Mouse (Mus musculus): Measurements from ENCODE around the gene Spo11.

Gene Spo11

DNA sequence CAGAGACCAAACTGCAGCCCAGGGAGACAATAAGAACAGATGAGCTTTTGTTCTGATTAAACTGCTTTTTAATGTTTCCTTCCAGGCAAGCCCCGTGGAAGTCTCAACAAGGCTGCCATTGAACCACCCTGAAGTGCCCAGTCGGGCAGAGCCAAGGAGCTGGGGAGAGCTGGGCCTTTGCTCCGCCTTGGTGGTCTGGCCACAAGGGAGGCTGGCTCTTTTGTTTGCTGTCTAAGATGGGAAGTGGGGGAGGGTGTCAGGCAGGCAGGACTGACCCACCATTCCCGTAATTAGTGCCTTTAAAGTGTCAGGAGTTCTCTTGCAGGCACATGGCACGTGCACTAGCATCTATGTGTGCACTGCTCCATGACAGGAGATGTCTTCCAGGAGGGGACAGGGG lies 18.9 kb upstream of the Spo11 start:
- DNase-seq (ENCODE audit: extremely low read depth, low read depth, low spot score) = no peak

DNA sequence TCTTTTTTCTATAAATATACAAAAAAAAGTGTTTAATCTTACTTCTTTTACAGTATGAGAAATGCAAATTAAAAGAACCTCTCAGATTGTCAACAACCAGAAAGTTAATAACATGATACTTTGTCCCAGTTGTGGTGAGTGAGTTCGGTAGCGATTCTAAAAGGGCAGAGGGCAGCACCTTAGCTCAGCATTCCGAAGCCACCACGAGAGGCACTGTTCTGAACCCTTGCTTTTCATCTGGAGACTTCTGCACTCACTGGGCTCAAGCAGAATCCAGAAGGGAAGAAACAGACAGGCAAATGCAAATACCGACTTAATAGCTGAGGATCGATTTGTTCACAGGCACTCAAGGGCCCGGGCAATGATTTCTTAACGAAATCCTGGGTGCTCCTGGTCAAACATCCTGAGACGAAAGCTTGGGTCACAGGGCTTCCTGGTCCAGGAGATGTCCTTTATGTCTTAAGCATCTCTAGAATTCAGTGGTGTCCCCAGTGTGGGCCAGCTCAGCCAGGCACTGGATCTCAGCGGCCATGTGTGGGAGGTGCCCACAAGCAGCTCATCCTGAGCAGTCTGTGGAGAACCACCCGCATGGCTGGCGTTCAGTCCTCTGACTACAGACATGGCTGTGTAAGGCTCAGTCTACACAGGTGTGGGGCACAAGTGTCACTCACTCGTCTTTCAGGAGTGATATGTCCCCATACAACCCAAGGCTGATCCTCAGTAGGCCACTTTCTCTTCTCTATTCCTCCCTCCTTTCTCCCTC lies 18.3 kb upstream of the Spo11 start:
- DNase-seq (ENCODE audit: extremely low read depth, low read depth, low spot score) = no peak

DNA sequence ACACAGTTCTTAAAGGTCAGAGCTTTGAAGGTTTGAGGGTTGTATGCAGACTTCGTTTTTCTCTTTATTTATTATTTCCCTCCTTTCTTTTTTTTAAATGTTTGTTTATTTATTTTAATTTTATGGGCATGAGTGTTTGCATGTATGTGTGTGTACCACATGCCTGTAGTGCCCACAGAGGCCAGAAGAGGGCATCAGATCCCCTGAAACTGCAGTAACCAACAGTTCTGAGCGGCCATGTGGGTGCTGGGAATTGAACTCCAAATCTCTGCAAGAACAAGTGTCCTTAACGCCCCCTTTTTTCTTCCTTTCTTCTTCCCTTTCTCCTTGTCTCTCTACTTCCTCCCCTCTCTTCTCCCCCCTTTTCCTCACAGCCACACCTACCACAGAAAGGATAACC lies 17.1 kb upstream of the Spo11 start:
- DNase-seq (ENCODE audit: extremely low read depth, low read depth, low spot score) = no peak

DNA sequence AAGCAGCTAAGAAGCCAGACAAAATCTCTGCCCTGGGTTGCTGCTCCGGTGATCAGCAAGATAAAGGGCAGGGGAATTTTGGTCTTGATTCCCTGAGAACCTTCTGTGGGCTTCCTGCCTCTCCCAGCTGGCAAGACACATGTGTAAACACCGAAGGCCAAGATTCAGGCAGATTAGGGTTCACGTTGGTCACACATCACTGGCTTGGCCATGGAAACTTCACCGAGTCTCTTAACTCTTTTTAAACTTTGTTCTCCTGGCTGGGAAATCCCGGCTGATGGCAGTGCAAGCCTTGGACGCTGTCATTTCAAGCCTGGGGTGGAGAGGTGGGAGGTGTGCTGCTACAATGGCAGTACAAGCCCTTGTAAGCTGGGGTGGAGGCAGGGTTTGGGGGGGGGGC lies 16.3 kb upstream of the Spo11 start:
- DNase-seq (ENCODE audit: extremely low read depth, low read depth, low spot score) = no peak

DNA sequence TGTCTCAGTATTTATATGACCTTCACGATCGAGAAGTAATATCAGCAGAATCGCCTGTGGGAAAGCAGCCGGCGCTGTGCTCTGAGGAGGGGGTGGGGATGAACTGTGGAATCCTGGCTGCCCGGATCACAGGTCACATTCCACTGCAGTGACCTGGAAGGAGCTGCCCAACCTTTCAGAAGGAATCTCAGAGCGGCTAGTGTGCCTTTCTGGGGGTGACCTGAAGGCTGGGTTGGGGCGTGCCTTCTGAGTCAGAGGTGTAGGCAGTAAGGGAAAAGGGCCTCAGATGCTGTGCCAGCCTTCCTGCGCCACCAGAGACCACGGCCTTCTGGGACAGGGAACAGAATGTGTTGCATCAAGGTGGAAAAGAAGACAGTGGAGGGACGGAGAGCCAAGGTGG lies 12.3 kb upstream of the Spo11 start:
- no peak for DNase-seq (ENCODE audit: extremely low read depth, low read depth, low spot score)

DNA sequence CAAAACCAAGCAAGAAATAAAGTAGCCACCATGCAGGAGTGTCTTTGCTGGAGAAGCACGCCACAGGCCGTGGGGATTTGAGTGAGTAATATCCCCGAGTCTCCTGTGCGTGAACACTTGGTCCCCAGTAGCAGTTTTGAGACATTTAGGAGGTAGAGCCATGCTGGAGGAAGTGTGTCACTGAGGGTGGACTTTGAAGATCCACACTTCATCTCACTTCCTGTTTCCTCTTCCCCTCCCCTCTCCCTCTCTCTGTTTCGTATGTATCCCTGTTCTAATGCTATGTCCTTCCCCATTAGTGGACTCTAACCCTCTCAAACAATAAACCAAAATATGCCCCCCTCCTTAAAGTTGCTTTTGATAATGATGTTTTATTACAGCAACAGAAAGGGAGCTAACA lies 11.0 kb upstream of the Spo11 start:
- no peak for DNase-seq (ENCODE audit: extremely low read depth, low read depth, low spot score)

DNA sequence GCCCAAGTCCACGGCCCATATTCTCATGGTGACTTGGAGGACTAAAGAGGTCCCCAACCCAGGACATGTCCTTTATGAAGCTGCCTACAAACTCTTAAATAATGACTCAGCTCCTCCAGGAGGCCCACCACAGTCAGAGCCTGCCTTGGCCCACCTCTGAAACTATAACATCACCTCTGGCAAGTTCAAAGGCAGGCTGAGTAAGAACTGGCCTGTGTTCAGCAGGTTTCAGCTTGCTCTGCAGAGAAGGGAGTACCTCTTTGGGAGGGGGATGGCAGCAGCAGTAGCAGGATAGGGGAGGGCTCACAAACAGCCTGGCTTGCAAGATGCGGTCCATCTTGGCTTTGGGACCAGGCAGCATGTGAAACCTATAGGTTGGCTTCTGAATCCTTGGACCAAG lies 5.6 kb upstream of the Spo11 start:
- DNase-seq (ENCODE audit: extremely low read depth, low read depth, low spot score) = no peak

DNA sequence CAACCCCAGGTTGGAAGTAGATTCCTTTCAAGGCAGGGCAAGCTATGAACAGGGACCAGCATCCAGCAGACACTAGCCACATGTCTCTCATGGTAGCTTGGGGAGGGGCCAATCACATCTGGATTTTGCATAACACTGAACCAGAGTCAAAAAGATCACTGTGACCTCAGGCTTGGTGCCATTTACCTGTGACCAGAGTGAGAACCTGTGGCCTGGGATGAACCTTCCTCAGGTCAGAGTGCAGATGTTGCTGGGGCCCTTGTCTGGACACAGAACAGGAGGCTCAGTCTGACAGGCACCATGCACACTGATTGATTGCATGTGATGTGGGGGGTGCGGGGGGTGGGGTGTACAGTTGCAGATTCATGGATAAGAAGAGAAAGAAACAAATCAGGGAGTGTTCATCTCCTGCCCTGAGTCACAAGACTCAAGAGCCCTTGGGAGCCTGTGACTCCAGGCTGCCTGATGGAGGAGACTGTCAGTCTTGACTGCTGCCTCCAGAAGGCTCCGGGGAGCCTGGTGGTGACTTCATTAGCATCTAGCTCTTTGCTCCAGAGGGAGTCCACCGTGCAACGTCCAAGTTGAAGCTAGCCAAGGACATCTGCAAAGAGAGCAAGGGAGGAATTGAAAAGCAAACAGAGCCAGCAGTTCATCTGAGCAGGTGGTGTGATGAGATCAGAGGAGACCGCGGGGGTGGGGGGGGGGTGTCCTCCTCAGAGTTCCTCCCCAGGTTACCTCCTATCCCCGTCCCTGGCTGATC lies 3.5 kb upstream of the Spo11 start:
- no peak for DNase-seq (ENCODE audit: extremely low read depth, low read depth, low spot score)

DNA sequence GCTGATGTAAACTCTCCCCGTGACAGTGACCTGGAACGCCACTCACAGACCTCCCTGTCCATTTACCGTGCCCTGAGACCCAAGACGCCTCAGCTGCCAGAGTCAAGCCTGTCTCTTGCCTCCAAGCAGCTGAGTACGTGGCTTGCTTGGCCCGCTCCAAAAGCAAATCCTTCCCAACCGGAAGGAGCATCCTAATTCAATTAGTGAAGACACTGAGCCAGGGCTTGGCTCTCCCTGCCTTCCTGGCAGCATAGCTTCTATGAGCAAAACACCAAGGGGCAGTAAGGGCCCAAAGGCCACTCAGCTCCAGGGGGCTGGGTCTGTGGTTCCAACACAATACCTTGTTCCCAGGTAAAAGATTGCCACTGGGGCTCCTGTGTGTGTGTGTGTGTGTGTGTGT lies 2.8 kb upstream of the Spo11 start:
- DNase-seq (ENCODE audit: extremely low read depth, low read depth, low spot score) = no peak

DNA sequence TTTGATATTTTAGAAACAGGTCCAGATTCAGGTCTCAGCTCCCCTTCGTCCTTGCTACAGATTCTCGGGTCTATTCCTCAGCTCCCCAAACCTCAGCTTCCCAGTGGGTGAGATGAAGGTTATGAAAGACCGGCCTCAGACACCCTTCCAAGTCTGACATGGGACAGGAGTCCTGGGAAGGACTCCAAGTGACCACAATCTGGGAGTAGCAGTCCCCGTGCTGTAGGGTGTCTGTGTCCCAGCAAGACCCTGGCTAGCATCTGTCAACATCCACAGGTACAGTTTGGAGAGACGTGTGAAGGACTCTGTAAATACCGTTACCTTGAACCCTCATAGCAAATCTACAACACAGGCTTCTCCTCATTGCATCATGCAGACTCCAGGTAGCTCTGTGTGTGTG lies 2.3 kb upstream of the Spo11 start:
- no peak for DNase-seq (ENCODE audit: extremely low read depth, low read depth, low spot score)

DNA sequence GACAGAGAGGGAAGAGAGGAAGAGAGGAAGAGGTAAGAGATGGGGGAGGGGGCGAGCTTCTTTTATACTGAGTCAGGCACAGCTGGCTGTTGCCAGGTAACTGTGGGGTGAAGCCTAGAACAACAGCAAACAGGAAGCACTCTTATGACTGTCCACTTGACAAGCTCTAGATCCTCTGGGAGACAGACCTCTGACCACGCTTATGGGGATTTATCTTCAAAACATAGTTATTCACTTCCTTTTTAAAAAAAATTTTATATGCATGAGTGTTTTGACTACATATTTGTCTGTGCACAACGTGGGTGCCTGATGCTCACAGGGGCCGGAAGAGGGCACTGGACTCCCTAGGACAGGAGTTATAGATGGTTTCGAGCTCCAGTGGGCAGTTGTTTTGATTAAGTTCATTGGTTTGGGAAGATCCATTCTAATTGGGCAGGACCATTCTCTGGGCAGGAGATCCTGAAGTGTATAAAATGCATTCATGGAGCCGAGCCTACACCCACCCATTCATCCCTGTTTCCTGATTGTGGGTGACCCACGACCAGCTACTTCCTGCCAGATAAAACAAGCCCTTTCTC lies 750 bp upstream of the Spo11 start:
- DNase-seq (ENCODE audit: extremely low read depth, low read depth, low spot score) = no peak

DNA sequence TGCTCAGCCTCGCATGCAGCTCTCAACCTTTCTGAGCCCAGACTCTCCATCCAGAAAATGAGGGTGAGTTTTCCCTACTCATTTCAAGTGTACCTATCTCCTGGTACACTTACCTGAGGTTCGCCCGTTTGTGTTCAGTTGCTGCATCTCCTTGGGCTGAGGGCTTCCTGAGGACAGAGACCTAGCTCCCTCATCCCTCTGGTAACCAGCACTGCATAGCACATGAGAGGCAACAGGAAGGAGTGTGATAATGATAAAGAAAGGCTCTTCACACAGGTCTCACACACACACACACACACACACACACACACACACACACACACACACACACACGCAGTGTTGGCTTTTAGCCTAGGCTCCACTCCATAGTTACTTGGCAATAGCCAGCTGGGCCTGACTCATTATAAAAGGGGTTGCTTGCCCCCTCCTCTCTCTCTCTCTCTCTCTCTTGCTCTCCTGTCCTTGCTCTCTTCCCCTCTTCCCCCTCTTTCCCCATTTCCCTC lies 682 bp downstream of the Spo11 start:
- no peak for DNase-seq (ENCODE audit: extremely low read depth, low read depth, low spot score)

DNA sequence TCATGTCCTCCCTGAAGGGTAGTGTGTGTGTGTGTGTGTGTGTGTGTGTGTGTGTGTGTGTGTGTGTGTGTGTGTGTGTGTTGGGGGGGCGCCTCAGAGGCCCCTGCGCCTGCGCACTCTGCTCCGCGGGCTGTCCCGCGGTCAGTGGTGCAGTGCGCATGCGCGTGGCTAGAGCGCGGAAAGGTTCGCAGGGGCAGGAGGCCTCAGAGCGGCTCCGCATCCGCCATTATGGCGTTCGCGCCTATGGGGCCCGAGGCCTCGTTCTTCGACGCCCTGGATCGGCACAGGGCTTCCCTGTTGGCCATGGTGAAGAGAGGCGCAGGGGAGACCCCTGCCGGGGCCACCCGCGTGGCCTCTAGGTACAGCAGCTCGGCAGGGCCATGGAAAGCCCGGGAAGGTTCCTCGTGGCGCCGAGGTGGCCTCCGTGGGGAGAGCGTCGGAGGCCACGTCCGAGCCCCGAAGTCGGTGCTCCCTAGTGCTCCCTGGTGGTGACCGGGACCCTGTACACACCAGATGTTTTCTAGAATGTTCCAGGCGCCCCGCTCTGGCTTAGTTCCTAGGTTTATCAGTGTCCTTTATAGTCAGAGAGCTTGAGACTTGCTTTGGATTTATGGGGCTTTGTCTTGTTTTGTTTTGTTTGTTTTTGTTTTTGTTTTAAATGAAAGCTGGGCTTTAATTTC lies 2.3 kb downstream of the Spo11 start:
- DNase-seq (ENCODE audit: extremely low read depth, low read depth, low spot score) = no peak

DNA sequence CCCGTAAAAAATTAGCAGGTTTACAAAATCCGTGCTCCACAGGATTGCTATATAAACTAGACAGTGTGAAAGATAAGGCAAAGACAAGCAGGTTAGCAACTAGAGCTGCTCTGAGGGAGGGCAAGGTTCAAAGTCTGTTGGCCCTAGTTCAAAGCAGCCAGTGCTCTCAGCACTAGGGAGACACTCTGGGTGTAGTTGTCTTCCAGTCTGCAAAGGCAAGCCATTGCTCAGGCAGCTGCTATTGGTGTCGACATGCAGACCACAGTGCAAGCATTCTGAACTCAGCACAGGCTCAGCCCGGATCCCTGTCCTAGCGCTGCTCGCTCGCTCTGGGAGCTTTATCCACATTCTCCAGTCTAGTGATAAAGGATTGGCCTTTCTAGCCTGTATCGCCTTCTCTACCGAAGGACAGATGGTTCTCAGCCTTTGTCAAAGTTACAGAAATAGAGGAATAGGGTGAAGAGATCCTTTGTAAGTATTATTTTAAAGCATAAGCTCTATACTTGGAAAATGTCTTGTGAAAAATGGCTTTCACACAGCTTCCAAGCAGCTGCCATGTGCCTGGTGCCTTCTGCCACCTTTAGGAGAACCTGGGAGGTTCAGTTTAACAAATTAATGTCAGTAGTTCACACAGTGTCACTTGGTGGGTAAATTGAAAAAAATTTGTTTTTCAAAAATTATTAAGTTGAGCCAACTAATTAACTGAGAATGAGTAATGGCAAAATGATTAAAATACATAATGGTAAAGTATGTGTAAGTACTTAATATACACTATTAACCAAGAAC lies 5.5 kb downstream of the Spo11 start:
- no peak for DNase-seq (ENCODE audit: extremely low read depth, low read depth, low spot score)

DNA sequence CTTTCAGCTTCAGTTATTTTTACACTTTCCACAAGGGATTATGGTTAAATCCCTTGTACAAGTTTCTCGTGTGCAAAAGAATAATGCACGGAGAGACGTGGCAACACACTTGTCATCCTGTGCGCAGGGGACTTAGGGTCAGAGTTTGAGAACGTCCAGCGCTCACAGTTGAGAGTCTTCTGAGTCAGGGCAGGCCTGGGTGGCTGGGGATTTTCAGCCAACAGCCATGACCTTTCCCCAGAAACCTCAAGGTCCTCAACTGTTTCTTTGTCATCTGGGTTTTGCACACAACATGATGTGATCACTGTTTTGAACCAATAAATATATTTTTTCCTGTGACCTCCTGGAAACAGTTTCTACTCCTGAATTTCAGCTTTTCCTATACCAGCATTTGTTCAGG lies 12.7 kb downstream of the Spo11 start:
- DNase-seq (ENCODE audit: extremely low read depth, low read depth, low spot score) = no peak

DNA sequence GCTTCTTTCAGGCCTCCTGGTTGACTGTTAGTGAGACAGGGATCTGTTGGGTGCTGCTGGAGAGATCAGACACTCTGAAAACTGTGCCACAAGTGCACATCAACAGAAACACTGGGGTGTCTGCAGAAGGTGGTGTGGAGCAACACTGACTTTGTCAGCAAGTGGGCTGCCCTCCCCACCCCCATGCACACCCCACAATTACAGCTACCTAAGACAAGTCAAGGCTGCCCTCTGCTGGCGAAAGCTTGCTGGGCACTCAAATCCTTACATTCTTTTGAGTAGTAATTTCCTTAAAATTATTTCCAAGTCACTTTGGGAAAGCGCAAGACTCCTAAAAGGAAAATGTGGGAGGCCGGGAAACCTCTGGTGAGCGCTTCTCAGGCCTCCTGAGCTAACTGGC lies 18.7 kb downstream of the Spo11 start:
- DNase-seq (ENCODE audit: extremely low read depth, low read depth, low spot score) = no peak

DNA sequence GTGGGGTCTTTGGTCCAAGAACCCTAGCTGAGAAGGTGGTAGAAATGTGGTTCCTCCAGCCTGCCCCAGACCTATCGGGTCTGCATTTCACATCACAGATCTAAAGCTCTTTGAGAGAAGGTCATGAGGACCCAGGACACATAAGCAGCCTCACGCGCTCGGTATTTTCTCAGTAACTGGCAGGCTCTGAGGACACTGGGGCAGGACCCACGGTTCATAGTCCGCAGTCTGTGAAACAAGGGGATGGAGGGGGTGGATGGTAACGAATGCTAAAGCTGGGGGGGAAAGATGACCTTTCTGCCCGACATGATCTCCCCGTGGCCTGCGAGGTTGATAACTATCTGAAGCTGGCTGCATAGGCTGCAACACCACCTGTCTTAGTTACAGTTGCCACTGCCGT lies 20.2 kb downstream of the Spo11 start:
- DNase-seq (ENCODE audit: extremely low read depth, low read depth, low spot score) = no peak

DNA sequence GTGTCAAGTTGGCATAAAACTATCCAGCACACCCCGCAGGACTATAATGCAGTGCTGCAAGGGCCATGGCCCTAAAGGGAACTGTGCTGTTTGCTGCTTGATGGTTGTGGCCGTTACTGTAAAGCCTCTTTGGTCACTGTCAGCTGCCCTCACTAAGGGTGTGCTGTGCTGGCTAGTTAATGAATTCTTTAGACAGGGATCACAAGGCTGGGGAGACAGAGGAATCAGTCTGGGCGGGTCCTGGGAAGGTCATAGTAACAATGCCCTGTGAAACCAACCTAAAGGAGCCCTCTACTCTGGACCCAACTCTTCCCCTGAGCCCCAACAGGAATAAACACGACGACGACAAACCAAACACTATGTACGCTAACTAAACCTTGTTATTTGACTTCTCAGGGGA lies 21.0 kb downstream of the Spo11 start:
- no peak for DNase-seq (ENCODE audit: extremely low read depth, low read depth, low spot score)

DNA sequence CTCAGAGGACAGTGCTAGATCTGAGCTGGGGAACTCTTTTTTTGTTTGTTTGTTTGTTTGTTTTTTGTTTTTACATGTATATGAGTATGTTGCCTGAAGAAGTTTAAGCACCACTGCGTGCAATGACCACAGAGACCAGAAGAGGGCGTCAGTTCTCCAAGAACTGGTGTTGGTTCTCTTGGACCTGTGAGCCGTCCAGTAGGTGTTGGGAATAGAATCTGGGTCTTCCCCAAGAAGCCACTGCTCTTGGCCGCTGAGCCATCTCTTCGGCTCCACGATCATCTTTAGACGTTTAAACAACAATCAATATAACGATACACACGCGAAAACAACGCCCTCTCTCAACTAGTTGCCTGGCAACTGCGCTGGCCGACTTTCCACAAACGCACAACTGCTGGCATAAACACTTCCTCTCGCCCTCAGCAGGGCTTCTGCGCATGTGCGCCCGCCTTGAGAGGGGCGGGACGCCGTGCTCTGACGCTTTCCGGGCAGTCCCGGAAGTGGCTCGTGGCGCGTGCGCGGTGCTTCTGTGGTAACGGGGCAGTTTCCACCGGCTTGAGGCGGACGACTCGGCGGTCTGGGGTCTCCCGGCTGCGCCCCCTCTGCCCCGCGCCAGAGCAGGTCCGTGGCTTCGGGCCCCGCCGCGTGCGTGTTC lies 22.3 kb downstream of the Spo11 start, which contains the start of gene Rae1:
Gene Rae1 (plus strand): TSS at position 488 of the 655 bp plus-strand sequence.
- DNase-seq (ENCODE audit: extremely low read depth, low read depth, low spot score) = no peak

DNA sequence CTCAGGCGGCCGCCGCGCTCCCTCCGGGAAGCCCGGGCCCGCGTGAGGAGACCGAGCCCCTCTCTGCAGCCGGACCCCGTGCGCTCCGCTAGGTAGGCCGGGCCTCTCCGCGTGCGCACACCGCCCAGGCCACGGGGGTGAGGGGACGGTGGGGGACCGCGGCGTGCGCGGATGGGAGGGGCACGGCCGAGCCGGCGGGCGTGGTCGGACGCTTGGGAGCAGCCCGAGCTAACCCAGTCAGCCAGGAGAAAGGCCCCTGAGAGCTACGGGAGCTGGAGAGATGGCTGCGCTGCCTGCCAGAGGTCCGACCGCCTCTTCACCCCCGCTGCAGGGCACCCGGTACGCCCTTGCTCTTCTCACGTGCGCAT lies 22.8 kb downstream of the Spo11 start:
- DNase-seq (ENCODE audit: extremely low read depth, low read depth, low spot score) = no peak

Data from fat pad, adult 2 months (tissue).